Mouse (Mus musculus) gastrocnemius, postnatal 4 days (tissue): ENCODE measurements around the gene Olfr304. TPM values are rescaled to one million over a fixed set of nuclear protein-coding genes. Genes with fewer than 3 reads are reported as not detected.
"Not testable (repeated sequence)": the region's sequence is repeated elsewhere in the genome, so short reads cannot be mapped to it uniquely, and the experiment has no call there.

Experiments
- DNase-seq, 2 experiments: peaks; one replicate each; pipeline ENCODE4 v3.0.0; 2021 to 2022; ENCODE audit warnings: low spot score in 2 of 2, mixed read lengths in 2 of 2
- long read RNA-seq, 2 experiments: library from polyadenylated mRNA; stranded (forward); transcript quantifications; one replicate each; pipeline ENCODE4 v2.0.0; 2021
- total RNA-seq, 2 experiments: library from RNA; stranded (reverse); gene quantifications; 2 replicates each; pipeline ENCODE4 v1.2.3; 2021

Gene Olfr304
- total RNA-seq, result not detected
- long read RNA-seq, experiment 1, result 0 reads
- long read RNA-seq, experiment 2, result 0 reads

GRCm38 (mm10) chr7:86386558-86386957 is at the start of gene Olfr304:
Gene Olfr304, minus strand, starts transcription at chr7:86386658.
- DNase-seq, result no peak

DNA sequence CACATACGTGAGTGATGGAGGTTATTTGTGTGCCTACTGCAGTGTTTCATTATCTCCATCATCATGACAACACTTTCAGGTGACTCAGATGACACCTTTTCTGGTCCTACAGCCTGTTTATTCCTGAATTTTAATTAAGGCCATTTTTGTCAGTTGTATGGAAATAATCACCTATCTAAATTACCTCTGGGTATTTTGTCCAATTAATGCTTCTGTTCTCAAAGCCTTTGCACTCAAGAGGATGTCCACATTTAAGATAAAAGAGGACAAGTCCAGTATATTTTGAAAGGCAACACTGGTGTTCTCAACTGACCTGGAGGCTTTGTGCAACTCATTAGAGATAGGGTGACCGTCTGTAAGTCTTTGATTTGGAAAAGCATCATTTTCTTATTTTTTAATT is 17.1 kb upstream of the Olfr304 start, which contains the start of gene Olfr301:
Gene Olfr301 (plus strand): TSS at position 301 of the 400 bp plus-strand sequence.
- DNase-seq, result no peak

GRCm38 (mm10) chr7:86397689-86398088 is 11.2 kb upstream of the Olfr304 start, which contains the start of gene Olfr303:
Gene Olfr303, minus strand, starts transcription at chr7:86397789.
- no peak for DNase-seq

GRCm38 (mm10) chr7:86385769-86386168 is 689 bp downstream of the Olfr304 start:
- no peak for DNase-seq

DNA sequence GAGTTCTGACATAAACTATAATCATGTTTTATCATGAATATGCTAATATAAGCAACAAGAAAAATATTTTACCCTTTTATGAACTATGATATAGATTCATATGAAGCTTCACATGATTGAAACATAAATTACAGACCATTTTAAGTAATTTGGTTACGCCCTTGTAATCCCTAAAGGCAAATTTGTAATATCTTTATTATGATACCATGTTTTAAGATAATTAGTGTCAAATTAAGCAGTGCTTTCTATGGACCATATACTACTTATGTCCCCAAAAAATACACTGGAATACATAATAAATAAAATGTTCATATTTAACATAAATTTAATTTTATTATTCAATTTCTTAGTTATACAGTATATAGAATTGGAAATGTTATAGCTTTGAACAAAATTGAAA is 19.6 kb downstream of the Olfr304 start, which contains the start of gene Olfr305:
Gene Olfr305 (minus strand): TSS at position 101 of the 400 bp plus-strand sequence.
- no peak for DNase-seq

- not testable (repeated sequence) for DNase-seq
These were observed 40.2 kb downstream of the Olfr304 start for GRCm38 (mm10) chr7:86346296-86346695.

DNA sequence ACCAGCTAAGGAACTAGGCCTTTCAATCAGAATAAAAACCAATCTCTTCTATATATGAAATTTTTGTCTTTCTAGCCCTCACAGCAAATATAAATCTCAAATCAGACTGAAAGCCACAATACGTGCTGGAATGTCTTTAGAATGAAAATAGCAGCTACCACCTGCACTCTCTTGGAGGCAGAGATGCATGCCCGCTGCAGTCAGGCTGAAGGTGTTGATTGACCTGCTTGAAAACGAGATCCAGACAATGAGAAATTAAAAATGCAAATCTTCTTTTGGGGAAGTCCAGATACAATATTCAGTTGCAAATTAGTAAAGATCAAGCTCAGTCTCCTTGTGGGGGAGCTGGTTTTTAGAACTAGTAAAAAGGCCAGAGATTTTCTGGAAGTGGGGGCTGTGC is 42.2 kb downstream of the Olfr304 start:
- no peak for DNase-seq

- DNase-seq, result no peak
These were observed 43.4 kb downstream of the Olfr304 start for GRCm38 (mm10) chr7:86342881-86343565.

GRCm38 (mm10) chr7:86337486-86337885 is 49.0 kb downstream of the Olfr304 start, which contains the start of gene Olfr307:
Gene Olfr307, minus strand, starts transcription at chr7:86337586.
- DNase-seq, result no peak

Other genes with a start within 250 kb of the Olfr304 start
- not detected for gene Vmn2r75, start 214.9 kb downstream of the Olfr304 start, total RNA-seq
- gene Vmn2r76, start 140.3 kb downstream of the Olfr304 start, total RNA-seq, result not detected
- not detected for gene Olfr310, start 109.5 kb downstream of the Olfr304 start, total RNA-seq
- not detected for gene Olfr309, start 73.0 kb downstream of the Olfr304 start, total RNA-seq
- not detected for gene Olfr308, start 61.0 kb downstream of the Olfr304 start, total RNA-seq
- not detected for gene Olfr307, start 49.1 kb downstream of the Olfr304 start, total RNA-seq
- gene Olfr305, start 19.7 kb downstream of the Olfr304 start, total RNA-seq, result not detected
- gene Olfr303, start 11.1 kb upstream of the Olfr304 start, total RNA-seq, result not detected
- not detected for gene Olfr301, start 17.2 kb upstream of the Olfr304 start, total RNA-seq
- gene Olfr299, start 73.3 kb upstream of the Olfr304 start, total RNA-seq, result not detected
- not detected for gene Olfr298, start 105.8 kb upstream of the Olfr304 start, total RNA-seq
- not detected for gene Olfr297, start 133.3 kb upstream of the Olfr304 start, total RNA-seq
- gene Olfr295, start 197.2 kb upstream of the Olfr304 start, total RNA-seq, result not detected
- not detected for gene Olfr294, start 230.0 kb upstream of the Olfr304 start, total RNA-seq